Mouse (Mus musculus) forebrain, embryonic 15.5 days (tissue): ENCODE results near the gene CT030661.1. TPM values are rescaled to one million over a fixed set of nuclear protein-coding genes. Genes with fewer than 3 reads are reported as not detected.
"Not testable (repeated sequence)": the region's sequence is repeated elsewhere in the genome, so short reads cannot be mapped to it uniquely, and the experiment has no call there.

Source experiments
- ATAC-seq: fragments of 200-750 bp; cut with Nextera tagmentation; replicated peaks from 2 replicates; pipeline ENCODE4 v1.8.0; 2017; ENCODE audit warnings: mild to moderate bottlenecking, moderate TSS enrichment, moderate library complexity
- H3K27ac ChIP-seq: fragments of 300-500 bp; sonication (generic); replicated peaks from 2 replicates; pipeline ENCODE4 v1.5.1; 2015; ENCODE audit warnings: mild to moderate bottlenecking, inconsistent platforms
- H3K27me3 ChIP-seq: fragments of 300-500 bp; sonication (generic); 2 replicates; pipeline ENCODE4 v1.6.1; 2015; ENCODE audit warnings: inconsistent platforms
- H3K36me3 ChIP-seq: fragments of 300-500 bp; sonication (generic); 2 replicates; pipeline ENCODE4 v1.6.1; 2015; ENCODE audit warnings: mild to moderate bottlenecking, inconsistent platforms
- H3K4me1 ChIP-seq: fragments of 300-500 bp; sonication (generic); 2 replicates; pipeline ENCODE4 v1.6.1; 2015; ENCODE audit warnings: inconsistent platforms
- H3K4me2 ChIP-seq: fragments of 300-500 bp; sonication (generic); replicated peaks from 2 replicates; pipeline ENCODE4 v1.6.1; 2015; ENCODE audit warnings: mild to moderate bottlenecking, inconsistent platforms
- H3K4me3 ChIP-seq: fragments of 300-500 bp; sonication (generic); 2 replicates; pipeline ENCODE4 v1.5.1; 2015; ENCODE audit warnings: mild to moderate bottlenecking, inconsistent platforms
- H3K9ac ChIP-seq: fragments of 300-500 bp; sonication (generic); replicated peaks from 2 replicates; pipeline ENCODE4 v1.6.1; 2015; ENCODE audit warnings: mild to moderate bottlenecking, inconsistent platforms
- H3K9me3 ChIP-seq: fragments of 300-500 bp; sonication (generic); 2 replicates; pipeline ENCODE4 v1.6.1; 2016; ENCODE audit warnings: inconsistent platforms
- WGBS: fragments of 180-500 bp; shearing (Covaris S2); methylation state at CpG from one replicate; pipeline ENCODE4 v1.1.7; 2015; ENCODE audit warnings: mixed read lengths; 5-methylcytosine and 5-hydroxymethylcytosine counted together
- polyA plus RNA-seq: library from polyadenylated mRNA; unstranded; fragments of >200 nt; fragmentation: Nextera tagmentation; extraction: Ambion mirVana; gene quantifications from 2 replicates; pipeline ENCODE4 v1.2.1, GENCODE M21; 2015

CT030661.1 gene
- polyA plus RNA-seq, result 13.2 and 14.1 TPM in 2 replicates

DNA sequence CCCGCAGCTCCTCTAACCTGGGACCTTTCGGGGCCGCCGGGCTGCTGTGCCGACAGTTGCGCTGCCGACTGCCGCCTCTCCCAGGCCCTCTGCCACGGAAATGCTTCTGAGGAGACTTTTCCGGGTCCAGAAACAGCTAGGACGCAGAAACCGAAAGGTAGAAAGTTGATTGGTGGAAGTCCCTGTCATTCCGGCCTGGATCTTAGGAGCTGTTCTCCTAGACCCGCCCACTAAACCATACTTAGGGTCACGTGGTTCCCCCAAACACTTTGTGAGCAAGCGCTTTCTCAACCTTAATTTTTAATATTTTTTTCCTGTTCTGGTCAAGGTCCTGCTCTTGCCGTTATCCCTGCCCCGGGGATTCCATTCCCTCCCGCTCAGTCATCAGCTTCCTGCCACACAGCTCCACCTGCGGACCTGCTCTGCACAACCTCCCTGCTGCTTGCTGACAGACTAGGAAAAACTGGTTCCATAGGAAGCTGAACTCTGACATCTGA, at the start of gene CT030661.1:
CT030661.1 (minus strand) TSS at position 108 of the 497 bp plus-strand sequence.
- not testable (repeated sequence) for H3K36me3 ChIP-seq, H3K4me1 ChIP-seq, H3K27me3 ChIP-seq, H3K9me3 ChIP-seq
- H3K4me3 ChIP-seq, result peak within 1 kb of the TSS; percentile 71
- H3K4me2 ChIP-seq, result peak within 1 kb of the TSS; percentile 55
- ATAC-seq, result peak; percentile 99
- H3K27ac ChIP-seq, result peak within 1 kb of the TSS; percentile 65
- peak within 1 kb of the TSS; percentile 64 for H3K9ac ChIP-seq
- WGBS, result 0% methylated on average over 20 of the region's 20 CpGs

DNA sequence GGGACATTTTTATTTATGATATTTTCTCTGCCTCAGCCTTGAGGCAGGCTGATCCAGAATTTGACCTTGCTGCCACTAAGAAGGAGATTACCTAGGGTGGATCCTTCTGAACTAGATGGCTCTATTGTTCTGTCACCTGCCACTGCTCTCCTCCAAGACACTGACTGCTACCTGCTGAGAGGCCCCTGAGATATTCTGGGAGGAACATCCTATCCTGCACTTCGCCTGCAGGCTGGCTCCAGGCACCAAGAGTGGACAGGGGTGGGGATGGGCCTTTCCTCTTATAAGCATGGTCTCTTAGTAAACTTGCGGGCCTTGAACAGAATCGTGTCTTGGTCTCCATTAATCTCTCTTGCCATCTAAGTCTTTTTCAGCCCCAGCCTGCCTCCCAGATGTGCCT, 49.3 kb upstream of the CT030661.1 start:
- Histone ChIP-seq H3K36me3 (peaks cover 12% of the 10 kb centered on the region), H3K9ac (no peak overlapping the region), H3K27me3 (no peaks in the 10 kb centered on the region), H3K27ac (no peak overlapping the region), H3K9me3 (peaks cover 1% of the 10 kb centered on the region; the same call in 1 of the 2 replicates), H3K4me1 (peaks cover 20% of the 10 kb centered on the region), H3K4me3 (no peak overlapping the region), H3K4me2 (no peak overlapping the region)
- WGBS, result 97% methylated on average over 3 of the region's 3 CpGs
- no peak for ATAC-seq

DNA sequence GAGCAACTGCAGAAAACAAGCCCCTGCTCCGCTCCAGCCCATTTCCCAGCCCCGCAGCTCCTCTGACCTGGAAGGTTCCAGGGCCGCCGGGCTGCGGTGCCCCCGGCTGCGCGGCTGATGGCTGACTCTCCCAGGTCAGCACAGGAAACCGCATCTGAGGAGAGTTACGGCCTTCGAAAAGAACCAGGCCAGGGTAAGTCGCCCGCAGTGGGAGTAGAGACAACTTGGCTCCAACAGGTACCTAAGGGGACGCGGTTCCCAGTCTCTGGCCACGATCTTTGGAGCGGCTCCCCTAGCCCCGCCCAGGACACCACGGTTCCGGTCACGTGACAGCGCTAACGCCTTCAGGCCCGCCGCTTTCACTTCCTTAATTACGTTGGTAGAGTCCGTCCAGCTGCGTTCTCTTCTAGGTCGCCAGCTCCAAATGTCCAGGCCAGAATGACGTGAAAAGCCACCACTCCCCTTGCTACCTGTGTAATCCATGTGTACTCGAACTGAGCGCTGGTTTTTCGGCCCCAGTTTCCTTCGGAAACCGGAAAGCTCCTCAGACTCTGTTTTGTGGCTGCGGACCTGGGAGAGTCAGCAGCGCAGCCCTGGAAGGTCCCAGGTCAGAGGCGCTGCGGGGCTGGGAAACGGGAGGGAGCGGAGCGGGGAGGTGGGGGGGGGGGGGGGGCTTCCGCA, 46.6 kb upstream of the CT030661.1 start, which contains the start of the genes Zfp944 and Zfp758:
Zfp944 (minus strand) TSS at position 300 of the 681 bp plus-strand sequence.
Zfp758 (plus strand) TSS at position 353 of the 681 bp plus-strand sequence.
- under 1% methylated on average over 31 of the region's 43 CpGs for WGBS
- H3K9ac ChIP-seq, result peak within 1 kb of the TSS; percentile 64
- peak; percentile 97 for ATAC-seq
- not testable (repeated sequence) for H3K9me3 ChIP-seq, H3K27me3 ChIP-seq
- H3K27ac ChIP-seq, result peak within 1 kb of the TSS; percentile 62
- peak within 1 kb of the TSS; percentile 62 for H3K4me2 ChIP-seq
- H3K4me3 ChIP-seq, result peak within 1 kb of the TSS; percentile 60
- H3K36me3 ChIP-seq, result peaks cover 11% of the 10 kb centered on the region
- H3K4me1 ChIP-seq, result peaks cover 20% of the 10 kb centered on the region

DNA sequence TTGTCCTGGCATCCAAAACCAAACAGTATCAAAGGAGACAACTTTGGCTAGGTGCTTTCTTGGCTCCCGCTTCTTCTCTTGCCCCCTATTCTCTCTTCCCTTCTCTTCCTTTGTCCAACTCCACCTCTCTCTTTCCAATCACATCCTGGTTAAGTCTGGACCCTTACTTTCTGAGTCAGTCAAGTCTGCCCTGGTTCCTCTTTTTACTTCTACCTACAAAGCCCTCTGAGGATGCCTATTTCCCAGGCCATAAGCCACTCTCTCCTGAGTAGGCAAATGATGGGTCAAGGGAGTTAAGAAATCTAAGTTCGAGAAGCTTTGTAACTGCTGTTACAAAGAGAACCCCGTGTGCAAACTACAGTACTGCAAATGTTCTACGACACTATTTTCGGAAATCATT, 45.9 kb upstream of the CT030661.1 start:
- peak overlapping the region; percentile 62 for H3K4me2 ChIP-seq
- no peaks in the 10 kb centered on the region for H3K27me3 ChIP-seq
- 23% methylated on average over 5 of the region's 5 CpGs for WGBS
- peaks cover 13% of the 10 kb centered on the region for H3K36me3 ChIP-seq
- peak overlapping the region; percentile 64 for H3K9ac ChIP-seq
- no peak overlapping the region for H3K27ac ChIP-seq
- ATAC-seq, result peak; percentile 12; the same call in 1 of the 2 replicates
- H3K4me3 ChIP-seq, result peak overlapping the region; percentile 60
- no peaks in the 10 kb centered on the region for H3K9me3 ChIP-seq
- H3K4me1 ChIP-seq, result peaks cover 20% of the 10 kb centered on the region

DNA sequence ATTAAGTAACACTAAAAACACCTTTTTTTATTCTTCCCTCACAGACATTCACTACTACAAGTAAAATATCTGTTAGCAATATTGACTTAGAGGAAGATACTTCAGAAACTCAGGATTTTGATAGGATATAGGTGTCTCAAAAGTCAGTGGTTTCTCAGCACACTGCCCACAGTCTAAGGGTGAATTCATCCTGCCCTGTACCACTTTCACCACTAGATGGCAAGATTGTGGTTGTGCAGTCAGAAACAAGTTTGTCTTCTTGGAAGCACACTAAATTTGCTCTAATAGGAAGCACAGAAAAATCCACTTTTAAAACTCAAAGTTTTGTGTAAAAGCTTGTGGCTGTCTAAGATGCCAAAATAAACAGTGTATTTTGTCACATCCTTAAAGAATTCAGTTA, 38.2 kb upstream of the CT030661.1 start:
- no peaks in the 10 kb centered on the region for H3K9me3 ChIP-seq
- no peak overlapping the region for H3K4me3 ChIP-seq
- no peak overlapping the region for H3K9ac ChIP-seq
- H3K27ac ChIP-seq, result no peak overlapping the region
- no peaks in the 10 kb centered on the region for H3K27me3 ChIP-seq
- ATAC-seq, result no peak
- no peak overlapping the region for H3K4me2 ChIP-seq
- H3K36me3 ChIP-seq, result peaks cover 41% of the 10 kb centered on the region
- no peaks in the 10 kb centered on the region for H3K4me1 ChIP-seq

DNA sequence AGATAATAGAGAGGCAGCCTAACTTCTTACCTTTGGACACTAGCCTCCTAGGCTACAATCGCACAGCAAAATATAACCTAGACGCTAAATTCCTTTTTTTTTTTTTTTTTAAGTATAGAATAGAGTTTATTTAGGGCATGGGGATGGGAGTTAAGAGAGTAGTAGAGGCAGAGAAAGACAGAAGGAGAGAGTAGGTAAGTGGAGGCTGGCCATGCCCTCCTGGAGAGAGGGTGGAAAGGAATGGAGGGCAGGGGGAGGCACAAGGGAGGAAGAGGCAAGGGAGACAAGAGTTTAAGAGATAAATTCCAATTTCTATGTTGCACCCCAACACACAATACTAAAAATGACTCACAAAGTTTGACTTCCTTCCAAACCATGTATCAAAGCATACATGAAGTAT, 610 bp upstream of the CT030661.1 start:
- H3K27me3 ChIP-seq, H3K4me1 ChIP-seq, H3K36me3 ChIP-seq, H3K27ac ChIP-seq, H3K9me3 ChIP-seq: not testable (repeated sequence)
- ATAC-seq, result peak; percentile 17; the same call in 1 of the 2 replicates
- Histone ChIP-seq H3K9ac (peak overlapping the region; percentile 64), H3K4me3 (peak overlapping the region; percentile 71), H3K4me2 (peak overlapping the region; percentile 55)
- 18% methylated on average over 2 of the region's 2 CpGs for WGBS

DNA sequence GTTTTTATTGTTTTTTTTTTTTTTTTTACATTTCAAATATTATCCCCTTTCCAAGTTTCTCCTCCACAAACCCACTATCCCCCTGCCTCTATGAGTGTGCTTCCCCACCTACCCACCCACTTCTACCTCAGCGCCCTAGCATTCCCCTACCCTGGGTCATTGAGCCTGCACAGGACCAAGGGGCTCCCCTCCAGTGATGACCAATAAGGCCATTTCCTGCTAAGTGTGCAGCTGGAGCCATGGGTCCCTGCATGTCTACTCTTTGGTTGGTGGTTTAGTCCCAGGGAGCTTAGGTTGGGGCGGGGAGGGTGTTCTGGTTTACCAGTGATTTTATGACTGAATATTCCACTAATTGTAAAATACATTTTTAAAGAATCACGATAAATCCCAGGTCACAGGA, 418 bp downstream of the CT030661.1 start:
- H3K27me3 ChIP-seq, H3K36me3 ChIP-seq, H3K9me3 ChIP-seq, H3K4me1 ChIP-seq: not testable (repeated sequence)
- Histone ChIP-seq H3K4me3 (peak overlapping the region; percentile 71), H3K27ac (peak overlapping the region; percentile 65), H3K9ac (peak overlapping the region; percentile 64), H3K4me2 (peak overlapping the region; percentile 55)
- ATAC-seq, result peak; percentile 76
- WGBS, result 0% methylated on average over 3 of the region's 3 CpGs

Other genes with a start within 250 kb of the CT030661.1 start
- gene Zfp947, start 148.6 kb downstream of the CT030661.1 start, polyA plus RNA-seq, result 1.8 TPM in 2 replicates
- gene Zfp994, start 89.2 kb downstream of the CT030661.1 start, polyA plus RNA-seq, result 4.5 and 5.0 TPM in 2 replicates
- 18.4 and 20.0 TPM in 2 replicates for gene Zfp944, start 46.6 kb upstream of the CT030661.1 start, polyA plus RNA-seq
- 8.4 and 8.8 TPM in 2 replicates for gene Zfp758, start 46.6 kb upstream of the CT030661.1 start, polyA plus RNA-seq
- gene Zfp946, start 109.4 kb upstream of the CT030661.1 start, polyA plus RNA-seq, result 35.9 and 38.1 TPM in 2 replicates